Mouse (Mus musculus) hindbrain, embryonic 13.5 days (tissue): ENCODE data around the gene Ces1f. TPM values are rescaled to one million over a fixed set of nuclear protein-coding genes. Genes with fewer than 3 reads are reported as not detected.
"Not testable (repeated sequence)": the region's sequence is repeated elsewhere in the genome, so short reads cannot be mapped to it uniquely, and the experiment has no call there.

Experiments used
- ATAC-seq: fragments of 200-750 bp; cut with Nextera tagmentation; 2 replicates; pipeline ENCODE4 v1.8.0; 2017; ENCODE audit warnings: moderate TSS enrichment; ENCODE audit not compliant: low FRiP score
- H3K27ac ChIP-seq: fragments of 300-500 bp; sonication (generic); 2 replicates; pipeline ENCODE4 v1.5.1; 2015; ENCODE audit warnings: inconsistent platforms, mild to moderate bottlenecking, moderate library complexity
- H3K27me3 ChIP-seq: fragments of 300-500 bp; sonication (generic); 2 replicates; pipeline ENCODE4 v1.6.1; 2015; ENCODE audit warnings: mild to moderate bottlenecking, inconsistent platforms
- H3K36me3 ChIP-seq: fragments of 300-500 bp; sonication (generic); 2 replicates; pipeline ENCODE4 v1.6.1; 2015; ENCODE audit warnings: mild to moderate bottlenecking, inconsistent platforms
- H3K4me1 ChIP-seq: fragments of 300-500 bp; sonication (generic); replicated peaks from 2 replicates; pipeline ENCODE4 v1.6.1; 2015; ENCODE audit warnings: inconsistent platforms
- H3K4me2 ChIP-seq: fragments of 300-500 bp; sonication (generic); 2 replicates; pipeline ENCODE4 v1.6.1; 2015; ENCODE audit warnings: inconsistent platforms, mild to moderate bottlenecking, moderate library complexity
- H3K4me3 ChIP-seq: fragments of 300-500 bp; sonication (generic); 2 replicates; pipeline ENCODE4 v1.5.1; 2015; ENCODE audit warnings: mild to moderate bottlenecking, inconsistent platforms
- H3K9ac ChIP-seq: fragments of 300-500 bp; sonication (generic); 2 replicates; pipeline ENCODE4 v1.6.1; 2015; ENCODE audit warnings: mild to moderate bottlenecking, inconsistent platforms
- H3K9me3 ChIP-seq: fragments of 300-500 bp; sonication (generic); 2 replicates; pipeline ENCODE4 v1.6.1; 2016; ENCODE audit warnings: inconsistent platforms
- WGBS: fragments of 180-500 bp; shearing (Covaris S2); methylation state at CpG from one replicate; pipeline ENCODE4 v1.1.7; 2015; 5-methylcytosine and 5-hydroxymethylcytosine counted together
- polyA plus RNA-seq: library from polyadenylated mRNA; unstranded; fragments of >200 nt; fragmentation: Nextera tagmentation; extraction: Ambion mirVana; gene quantifications from 2 replicates; pipeline ENCODE4 v1.2.1, GENCODE M21; 2015

The Ces1f gene
- polyA plus RNA-seq, 1 experiment from 2014 or later, result not detected

- H3K4me1 ChIP-seq, result no peaks in the 10 kb centered on the region
- H3K9ac ChIP-seq, result no peak overlapping the region
- no peak overlapping the region for H3K4me2 ChIP-seq
- H3K27me3 ChIP-seq, result no peaks in the 10 kb centered on the region
- ATAC-seq, result no peak
- no peaks in the 10 kb centered on the region for H3K36me3 ChIP-seq
- H3K27ac ChIP-seq, result no peak overlapping the region
- H3K4me3 ChIP-seq, result no peak overlapping the region
- no peaks in the 10 kb centered on the region for H3K9me3 ChIP-seq
These were observed 39.7 kb downstream of the Ces1f start for GRCm38 (mm10) chr8:93239884-93240283.

GRCm38 (mm10) chr8:93235681-93236080 is 43.9 kb downstream of the Ces1f start:
- Histone ChIP-seq H3K36me3 (no peaks in the 10 kb centered on the region), H3K4me2 (no peak overlapping the region), H3K9ac (no peak overlapping the region), H3K27me3 (no peaks in the 10 kb centered on the region), H3K4me1 (no peaks in the 10 kb centered on the region), H3K27ac (no peak overlapping the region), H3K4me3 (no peak overlapping the region), H3K9me3 (no peaks in the 10 kb centered on the region)
- no peak for ATAC-seq
- WGBS, result 91% methylated on average over 1 of the region's 1 CpGs

GRCm38 (mm10) chr8:93234706-93235105 is 44.8 kb downstream of the Ces1f start:
- Histone ChIP-seq H3K9me3 (no peaks in the 10 kb centered on the region), H3K4me1 (no peaks in the 10 kb centered on the region), H3K27ac (no peak overlapping the region), H3K4me3 (no peak overlapping the region), H3K27me3 (no peaks in the 10 kb centered on the region), H3K36me3 (no peaks in the 10 kb centered on the region), H3K4me2 (no peak overlapping the region), H3K9ac (no peak overlapping the region)
- WGBS, result 94% methylated on average over 1 of the region's 1 CpGs
- ATAC-seq, result no peak

GRCm38 (mm10) chr8:93234068-93234467 is 45.5 kb downstream of the Ces1f start:
- WGBS, result 90% methylated on average over 6 of the region's 6 CpGs
- no peak overlapping the region for H3K27ac ChIP-seq
- no peak overlapping the region for H3K4me2 ChIP-seq
- no peak overlapping the region for H3K4me3 ChIP-seq
- H3K27me3 ChIP-seq, result no peaks in the 10 kb centered on the region
- H3K4me1 ChIP-seq, result no peaks in the 10 kb centered on the region
- no peaks in the 10 kb centered on the region for H3K9me3 ChIP-seq
- H3K36me3 ChIP-seq, result no peaks in the 10 kb centered on the region
- no peak overlapping the region for H3K9ac ChIP-seq
- no peak for ATAC-seq

GRCm38 (mm10) chr8:93229446-93229845 is 50.1 kb downstream of the Ces1f start, which contains the start of gene Ces1e:
TSS of gene Ces1e (minus strand) at chr8:93229619.
- Histone ChIP-seq H3K27me3 (no peaks in the 10 kb centered on the region), H3K27ac (no peak within 1 kb of the TSS), H3K4me1 (no peaks in the 10 kb centered on the region), H3K9ac (no peak within 1 kb of the TSS), H3K4me3 (no peak within 1 kb of the TSS), H3K4me2 (no peak within 1 kb of the TSS), H3K9me3 (no peaks in the 10 kb centered on the region), H3K36me3 (no peaks in the 10 kb centered on the region)
- no peak for ATAC-seq

GRCm38 (mm10) chr8:93228673-93229370 is 50.7 kb downstream of the Ces1f start:
- Histone ChIP-seq H3K4me1 (no peaks in the 10 kb centered on the region), H3K4me3 (no peak overlapping the region), H3K36me3 (no peaks in the 10 kb centered on the region), H3K27me3 (no peaks in the 10 kb centered on the region), H3K9me3 (no peaks in the 10 kb centered on the region), H3K9ac (no peak overlapping the region), H3K27ac (no peak overlapping the region), H3K4me2 (no peak overlapping the region)
- 77% methylated on average over 11 of the region's 11 CpGs for WGBS
- ATAC-seq, result no peak

GRCm38 (mm10) chr8:93226471-93226870 is 53.1 kb downstream of the Ces1f start:
- H3K9ac ChIP-seq, H3K9me3 ChIP-seq, H3K27ac ChIP-seq, H3K4me2 ChIP-seq, H3K4me1 ChIP-seq, ATAC-seq, H3K27me3 ChIP-seq, H3K36me3 ChIP-seq, H3K4me3 ChIP-seq: not testable (repeated sequence)
- 97% methylated on average over 1 of the region's 1 CpGs for WGBS

- Histone ChIP-seq H3K27me3 (no peaks in the 10 kb centered on the region), H3K4me1 (no peaks in the 10 kb centered on the region), H3K27ac (no peak overlapping the region), H3K36me3 (no peaks in the 10 kb centered on the region), H3K9ac (no peak overlapping the region), H3K4me3 (no peak overlapping the region), H3K9me3 (no peaks in the 10 kb centered on the region), H3K4me2 (no peak overlapping the region)
- no peak for ATAC-seq
- 85% methylated on average over 3 of the region's 3 CpGs for WGBS
These were observed 57.7 kb downstream of the Ces1f start for GRCm38 (mm10) chr8:93221896-93222295.

GRCm38 (mm10) chr8:93217867-93218266 is 61.7 kb downstream of the Ces1f start:
- no peak for ATAC-seq
- Histone ChIP-seq H3K36me3 (no peaks in the 10 kb centered on the region), H3K4me1 (no peaks in the 10 kb centered on the region), H3K4me2 (no peak overlapping the region), H3K4me3 (no peak overlapping the region), H3K9ac (no peak overlapping the region), H3K27me3 (no peaks in the 10 kb centered on the region), H3K27ac (no peak overlapping the region), H3K9me3 (no peaks in the 10 kb centered on the region)
- 81% methylated on average over 4 of the region's 4 CpGs for WGBS

- Histone ChIP-seq H3K4me3 (no peak overlapping the region), H3K4me1 (no peaks in the 10 kb centered on the region), H3K36me3 (no peaks in the 10 kb centered on the region), H3K9ac (no peak overlapping the region), H3K4me2 (no peak overlapping the region), H3K9me3 (no peaks in the 10 kb centered on the region), H3K27me3 (no peaks in the 10 kb centered on the region), H3K27ac (no peak overlapping the region)
- ATAC-seq, result no peak
- WGBS, result 73% methylated on average over 1 of the region's 1 CpGs
These were observed 62.2 kb downstream of the Ces1f start for GRCm38 (mm10) chr8:93217375-93217774.

- Histone ChIP-seq H3K9ac (no peak overlapping the region), H3K4me2 (no peak overlapping the region), H3K36me3 (no peaks in the 10 kb centered on the region), H3K4me1 (no peaks in the 10 kb centered on the region), H3K27ac (no peak overlapping the region), H3K4me3 (no peak overlapping the region), H3K9me3 (no peaks in the 10 kb centered on the region), H3K27me3 (no peaks in the 10 kb centered on the region)
- no peak for ATAC-seq
These were observed 68.5 kb downstream of the Ces1f start for GRCm38 (mm10) chr8:93211091-93211490.
